Mouse (Mus musculus): ENCODE data around the gene Tlr4.

DNA sequence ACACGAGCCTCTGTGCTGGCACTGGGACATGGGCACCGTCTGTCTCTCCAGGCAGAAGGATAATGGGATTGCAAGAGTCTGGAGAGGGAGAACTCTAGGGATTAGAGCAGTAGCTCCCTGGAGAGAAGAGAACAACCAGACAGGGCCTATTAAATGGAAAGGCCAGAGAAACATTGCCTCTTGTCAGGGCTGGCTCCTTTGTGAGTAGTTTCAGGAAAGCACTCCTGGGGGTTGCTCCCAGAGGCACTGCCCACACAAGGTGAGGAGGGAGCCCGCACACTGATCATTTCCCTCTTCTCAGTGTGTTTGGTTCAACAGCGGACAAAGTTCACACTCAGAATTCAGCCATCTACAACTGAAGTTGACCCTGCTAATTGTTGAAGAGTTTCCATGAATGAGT is 98.7 kb downstream of the Tlr4 start:
- TF ChIP-seq CTCF (IDR thresholded peaks at IDR 0.05; ENCODE audit: low read depth) (no peak), EP300 (optimal IDR thresholded peaks at IDR 0.05) (no peak)

Data from stomach, postnatal 0 days (tissue).